Mouse (Mus musculus) ES-Bruce4 (cell line): ENCODE data around the gene Iqcn. TPM values are rescaled to one million over a fixed set of nuclear protein-coding genes. Genes with fewer than 3 reads are reported as not detected.

Experiments used
- H3K27ac ChIP-seq: 2 replicates; pipeline ENCODE4 v1.5.1; 2012; ENCODE audit warnings: low read length, inconsistent platforms; ENCODE audit not compliant: insufficient read depth
- H3K27me3 ChIP-seq: 2 replicates; pipeline ENCODE4 v1.6.1; 2012; ENCODE audit warnings: mild to moderate bottlenecking, low read length, inconsistent platforms; ENCODE audit not compliant: control insufficient read depth, poor library complexity, insufficient read depth, severe bottlenecking
- H3K36me3 ChIP-seq: 2 replicates; pipeline ENCODE4 v1.6.1; 2012; ENCODE audit warnings: inconsistent platforms, mild to moderate bottlenecking, low read length, moderate library complexity; ENCODE audit not compliant: control insufficient read depth, poor library complexity, insufficient read depth, severe bottlenecking
- H3K4me1 ChIP-seq: one replicate; pipeline ENCODE4 v1.8.1; 2011; ENCODE audit warnings: low read length; ENCODE audit not compliant: control insufficient read depth, insufficient read depth
- H3K4me3 ChIP-seq: 2 replicates; pipeline ENCODE4 v1.5.1; 2011; ENCODE audit warnings: low read depth, mild to moderate bottlenecking, low read length
- H3K9ac ChIP-seq: 2 replicates; pipeline ENCODE4 v1.6.1; 2012; ENCODE audit warnings: low read depth, mild to moderate bottlenecking, inconsistent platforms; ENCODE audit not compliant: poor library complexity, severe bottlenecking
- H3K9me3 ChIP-seq: replicated peaks from 2 replicates; pipeline ENCODE4 v1.6.1; 2012; ENCODE audit warnings: mild to moderate bottlenecking, low read length, inconsistent platforms; ENCODE audit not compliant: control insufficient read depth, poor library complexity, insufficient read depth, severe bottlenecking
- CTCF ChIP-seq: IDR thresholded peaks from one replicate; pipeline ENCODE4 v1.8.1; 2011; ENCODE audit warnings: low read depth, low read length
- EP300 ChIP-seq: IDR thresholded peaks from 2 replicates; pipeline ENCODE4 v1.6.1; 2011; ENCODE audit warnings: low read depth, low read length; ENCODE audit not compliant: insufficient read depth
- POLR2A ChIP-seq: IDR thresholded peaks from one replicate; pipeline ENCODE4 v1.8.1; 2011; ENCODE audit warnings: low read length; ENCODE audit not compliant: insufficient read depth
- polyA plus RNA-seq: library from polyadenylated mRNA; stranded (reverse); fragments of >200 nt; gene quantifications from 2 replicates; pipeline ENCODE4 v1.2.4, GENCODE M21; 2011; ENCODE audit warnings: low read depth; ENCODE audit not compliant: missing spikeins, insufficient read depth, insufficient read length

The Iqcn gene
- polyA plus RNA-seq, 1 experiment: not detected

DNA sequence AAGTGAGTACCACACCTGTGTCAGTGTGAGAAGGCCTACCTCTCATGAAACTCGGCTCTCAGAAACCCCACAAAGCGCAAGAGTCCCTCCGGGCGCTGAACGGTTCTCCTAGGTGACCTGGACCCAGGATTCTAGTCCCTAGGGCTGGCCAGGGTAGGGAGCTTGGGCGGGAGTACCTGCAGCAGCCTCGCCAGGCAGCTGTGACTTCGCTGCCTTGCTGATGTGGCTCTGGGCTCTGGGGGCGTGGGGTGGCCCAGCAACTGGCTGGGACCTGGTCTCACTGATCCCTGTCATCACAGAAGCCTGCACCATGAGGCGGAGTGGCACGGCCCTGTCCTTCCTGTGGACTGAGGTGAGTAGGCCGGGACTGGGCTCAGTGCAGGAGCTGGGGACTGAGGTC lies 21.0 kb downstream of the Iqcn start:
- Histone ChIP-seq H3K4me1 (no peaks in the 10 kb centered on the region), H3K9me3 (no peaks in the 10 kb centered on the region), H3K36me3 (no peaks in the 10 kb centered on the region), H3K27ac (no peak overlapping the region), H3K9ac (no peak overlapping the region), H3K27me3 (no peaks in the 10 kb centered on the region), H3K4me3 (peak overlapping the region; percentile 2; the same call in 1 of the 2 replicates)
- TF ChIP-seq POLR2A: no peak
- no peak for TF ChIP-seq EP300
- TF ChIP-seq CTCF: no peak

DNA sequence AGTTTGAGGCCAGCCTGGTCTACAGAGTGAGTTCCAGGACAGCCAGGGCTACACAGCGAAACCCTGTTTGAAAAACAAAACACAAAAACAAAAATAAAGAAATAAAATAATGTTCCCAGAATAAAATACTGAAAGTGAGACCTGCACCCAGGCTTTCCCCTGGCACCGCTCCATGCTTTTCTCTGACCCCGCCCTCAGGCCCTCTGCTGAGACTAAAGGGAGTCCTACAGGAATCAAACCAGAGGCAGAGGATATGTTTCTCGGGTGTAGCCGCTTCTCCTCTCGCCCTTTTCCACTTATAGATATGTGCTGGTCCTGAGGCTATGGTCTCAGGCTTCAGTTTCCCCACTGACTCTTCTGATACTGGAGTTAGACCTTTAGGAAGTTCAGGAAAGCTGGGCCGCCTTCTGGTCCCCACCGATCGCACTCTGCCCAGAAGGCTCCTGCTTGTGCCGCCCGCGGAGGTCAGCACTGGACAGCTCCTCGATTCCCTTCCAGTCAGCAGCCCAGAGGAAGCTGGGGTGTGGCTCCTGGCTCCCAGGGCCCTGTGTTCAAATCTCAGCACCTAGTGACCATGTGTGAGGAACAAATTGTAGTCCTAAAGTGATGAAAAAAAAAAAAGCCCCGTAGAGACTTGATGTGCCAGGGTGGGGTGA lies 22.7 kb downstream of the Iqcn start:
- no peak overlapping the region for H3K9ac ChIP-seq
- H3K36me3 ChIP-seq: no peaks in the 10 kb centered on the region
- no peak overlapping the region for H3K4me3 ChIP-seq
- H3K27me3 ChIP-seq: no peaks in the 10 kb centered on the region
- H3K27ac ChIP-seq: no peak overlapping the region
- no peaks in the 10 kb centered on the region for H3K4me1 ChIP-seq
- no peak for TF ChIP-seq CTCF
- no peak for TF ChIP-seq POLR2A
- TF ChIP-seq EP300: no peak
- H3K9me3 ChIP-seq: no peaks in the 10 kb centered on the region

- H3K27me3 ChIP-seq: no peaks in the 10 kb centered on the region
- H3K4me3 ChIP-seq: no peak overlapping the region
- no peaks in the 10 kb centered on the region for H3K9me3 ChIP-seq
- no peaks in the 10 kb centered on the region for H3K36me3 ChIP-seq
- no peak for TF ChIP-seq CTCF
- TF ChIP-seq EP300: no peak
- TF ChIP-seq POLR2A: no peak
- no peaks in the 10 kb centered on the region for H3K4me1 ChIP-seq
- no peak overlapping the region for H3K9ac ChIP-seq
- no peak overlapping the region for H3K27ac ChIP-seq
Observed at GRCm38 (mm10) chr8:70726721-70727120, 23.5 kb downstream of the Iqcn start.

DNA sequence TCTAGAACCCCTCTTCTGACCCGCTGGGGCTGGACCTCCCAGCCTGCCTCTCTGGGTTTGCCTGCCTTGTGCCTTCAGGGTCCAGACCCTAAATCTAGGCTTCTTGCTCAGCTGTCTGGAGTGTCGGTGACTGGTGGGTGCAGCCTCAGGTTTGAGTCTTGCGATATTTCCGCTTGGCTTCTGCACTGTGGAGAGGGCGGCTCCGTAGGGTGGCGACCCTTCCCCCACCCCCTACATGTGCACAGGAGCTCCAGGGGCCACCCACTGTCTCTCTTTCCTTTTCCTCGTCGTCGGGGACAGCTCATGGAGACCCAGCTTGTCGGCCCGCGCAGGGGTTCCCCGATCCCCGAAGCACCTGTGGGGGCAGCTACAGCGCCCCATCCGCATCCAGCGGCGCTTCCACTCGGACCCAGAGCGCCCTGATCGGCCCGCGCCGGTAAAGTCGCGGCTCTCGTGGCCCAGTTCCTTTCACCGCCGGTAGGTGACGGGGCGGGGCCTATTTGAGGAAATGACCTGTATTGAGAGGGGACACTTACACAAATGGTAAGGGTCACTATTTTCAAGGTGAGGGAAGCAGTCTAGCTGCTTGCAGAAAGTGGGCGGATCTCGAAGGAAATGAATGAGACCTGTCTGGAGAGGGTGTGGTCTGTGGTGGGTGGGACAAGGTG lies 26.7 kb downstream of the Iqcn start:
- Histone ChIP-seq H3K4me3 (peak overlapping the region; percentile 54), H3K4me1 (peaks cover 4% of the 10 kb centered on the region), H3K36me3 (no peaks in the 10 kb centered on the region), H3K27ac (no peak overlapping the region), H3K9ac (peak overlapping the region; percentile 55), H3K27me3 (no peaks in the 10 kb centered on the region), H3K9me3 (no peaks in the 10 kb centered on the region)
- TF ChIP-seq POLR2A: no peak
- no peak for TF ChIP-seq EP300
- TF ChIP-seq CTCF: no peak

GRCm38 (mm10) chr8:70730956-70731355 lies 27.7 kb downstream of the Iqcn start:
- Histone ChIP-seq H3K4me1 (peaks cover 4% of the 10 kb centered on the region), H3K27me3 (no peaks in the 10 kb centered on the region), H3K27ac (no peak overlapping the region), H3K9ac (no peak overlapping the region), H3K36me3 (no peaks in the 10 kb centered on the region), H3K9me3 (no peaks in the 10 kb centered on the region), H3K4me3 (no peak overlapping the region)
- TF ChIP-seq EP300 (no peak), POLR2A (no peak), CTCF (no peak)

DNA sequence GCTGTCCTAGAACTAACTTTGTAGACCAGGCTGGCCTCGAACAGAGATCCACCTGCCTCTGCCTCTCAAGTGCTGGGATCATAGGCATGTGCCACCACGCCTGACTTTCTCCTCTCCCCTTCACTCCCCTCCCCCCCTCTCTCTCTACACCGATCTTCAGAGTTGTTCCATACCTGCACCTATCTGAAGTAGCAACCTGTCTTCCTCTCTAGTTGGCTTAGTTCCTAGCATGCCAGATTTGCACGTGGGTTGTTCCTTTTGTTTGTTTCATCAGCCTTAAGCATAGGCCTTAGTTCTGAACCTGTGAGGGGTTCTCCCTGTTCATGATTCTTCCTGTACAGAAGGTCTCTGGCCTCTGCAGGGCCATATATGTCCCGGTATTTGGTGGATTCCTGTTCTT lies 34.4 kb downstream of the Iqcn start:
- Histone ChIP-seq H3K27me3 (no peaks in the 10 kb centered on the region), H3K4me1 (no peaks in the 10 kb centered on the region), H3K9ac (no peak overlapping the region), H3K9me3 (no peaks in the 10 kb centered on the region), H3K27ac (no peak overlapping the region), H3K4me3 (no peak overlapping the region), H3K36me3 (no peaks in the 10 kb centered on the region)
- TF ChIP-seq CTCF (no peak), EP300 (no peak), POLR2A (no peak)
